Mouse (Mus musculus): ENCODE results near the gene Fstl4.

The Fstl4 gene

DNA sequence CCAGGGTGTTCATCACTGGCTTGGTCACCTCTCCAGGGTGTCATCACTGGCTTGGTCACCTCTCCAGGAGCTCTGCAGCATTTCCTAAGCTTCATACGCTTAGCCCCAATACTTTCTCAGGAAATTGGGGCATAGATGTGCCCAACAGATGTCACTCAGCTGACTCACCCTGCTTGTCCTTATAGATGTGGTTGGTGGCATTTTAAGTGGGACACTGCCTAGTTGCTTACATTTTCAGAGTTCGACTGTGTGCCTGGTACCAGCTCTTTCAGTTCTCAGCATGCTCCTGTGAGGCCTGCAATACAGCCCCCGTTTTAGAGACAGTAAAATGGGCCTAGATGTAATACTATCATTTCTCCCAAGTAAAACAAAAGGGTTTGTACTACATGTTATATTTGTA is 8.6 kb downstream of the Fstl4 start:
- DNase-seq = no peak

DNA sequence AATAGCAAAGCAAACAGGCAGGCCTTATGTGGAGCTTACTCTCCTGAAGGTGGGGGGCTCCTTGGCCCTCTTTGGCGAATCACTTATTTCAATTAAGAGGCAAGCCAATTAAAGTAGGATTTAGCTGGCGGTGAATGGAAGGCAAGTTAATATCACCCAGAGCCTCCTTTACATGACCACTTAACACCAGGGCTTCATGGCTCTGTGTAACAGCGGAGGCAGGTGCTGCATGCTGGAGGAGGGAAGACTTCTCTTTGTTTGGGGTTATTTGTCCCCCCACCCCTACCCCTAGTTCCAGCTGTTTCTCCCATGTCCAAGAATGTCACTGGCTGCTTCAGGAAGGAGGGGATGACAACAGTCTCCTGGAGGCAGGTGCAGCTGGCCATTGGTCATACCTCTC is 10.9 kb downstream of the Fstl4 start:
- DNase-seq = no peak

DNA sequence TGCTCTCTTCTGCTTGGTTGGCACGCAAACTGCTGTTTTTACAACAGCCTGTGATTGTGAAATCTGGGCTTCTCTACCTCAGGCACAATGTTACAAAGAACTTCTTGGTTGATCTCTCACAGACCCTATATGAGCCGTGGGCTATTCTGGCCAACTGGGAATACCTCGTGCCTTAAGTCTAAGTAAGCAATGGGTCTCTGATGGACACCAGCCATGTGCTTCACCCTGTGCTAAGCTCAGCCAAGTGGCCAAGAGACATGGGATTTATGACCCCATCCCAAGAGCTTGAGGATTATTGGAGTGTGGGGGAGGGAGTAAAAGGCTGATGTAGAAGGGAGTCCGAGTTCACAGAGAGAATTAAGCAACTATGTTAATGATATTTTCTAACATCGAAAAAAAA is 18.0 kb downstream of the Fstl4 start:
- DNase-seq = no peak

DNA sequence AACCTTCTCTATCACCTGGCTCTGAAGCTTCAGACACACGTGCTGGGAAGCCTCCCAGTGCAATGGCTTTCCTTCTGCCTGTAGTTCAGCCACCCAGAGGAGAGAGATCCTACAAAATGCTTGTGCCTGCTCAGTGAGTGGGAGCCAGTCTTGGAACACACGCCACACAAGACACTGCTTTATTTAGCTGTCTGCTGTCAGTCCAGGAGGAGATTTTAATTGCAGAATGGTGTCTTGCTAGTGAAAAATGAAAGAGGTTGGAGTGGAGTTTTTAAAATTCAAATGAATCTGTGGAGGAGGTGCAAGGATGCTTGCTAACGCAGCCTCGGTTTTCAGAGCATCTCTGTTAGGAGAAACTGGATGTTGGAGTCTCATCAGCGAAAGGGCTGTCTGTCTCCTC is 29.9 kb downstream of the Fstl4 start:
- DNase-seq = no peak

DNA sequence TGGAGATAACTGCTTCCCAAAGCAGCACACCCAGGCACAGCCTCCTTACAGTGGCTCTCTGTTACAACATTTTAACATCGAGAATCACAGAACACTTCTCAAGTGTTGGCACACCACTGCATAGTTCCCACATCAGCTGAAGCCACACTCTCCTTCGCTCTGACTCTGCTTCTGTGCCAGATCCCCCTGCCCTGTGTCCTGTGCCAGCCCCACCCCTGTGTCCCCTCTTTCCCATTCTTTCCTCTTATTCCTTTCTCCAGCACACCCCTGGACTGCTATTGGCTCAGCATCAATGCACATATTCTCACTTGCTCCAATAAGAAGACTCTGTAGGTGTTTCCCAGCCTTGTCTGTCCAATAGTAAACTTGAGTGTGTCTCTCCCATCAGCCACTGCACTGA is 45.1 kb downstream of the Fstl4 start:
- DNase-seq = no peak

DNA sequence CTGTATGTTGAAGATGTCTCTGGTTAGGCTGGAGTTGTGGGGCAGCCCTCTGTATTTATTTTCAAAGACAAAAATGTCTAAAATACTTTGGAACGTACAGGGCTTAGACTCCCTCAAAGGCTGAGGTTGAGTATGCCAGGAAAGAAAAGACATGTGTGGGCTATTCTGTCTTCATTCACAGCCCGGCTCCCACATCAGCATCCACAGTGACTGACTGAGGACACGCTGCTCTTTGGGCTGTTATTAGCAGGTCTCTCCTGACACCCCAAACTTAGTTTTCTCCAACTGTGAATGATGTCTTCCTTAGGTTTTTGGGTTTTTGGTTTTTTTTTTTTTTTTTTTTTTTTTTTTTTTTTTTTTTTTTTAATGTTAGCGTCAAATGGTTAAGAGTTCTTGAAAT is 51.6 kb downstream of the Fstl4 start:
- no peak for DNase-seq

DNA sequence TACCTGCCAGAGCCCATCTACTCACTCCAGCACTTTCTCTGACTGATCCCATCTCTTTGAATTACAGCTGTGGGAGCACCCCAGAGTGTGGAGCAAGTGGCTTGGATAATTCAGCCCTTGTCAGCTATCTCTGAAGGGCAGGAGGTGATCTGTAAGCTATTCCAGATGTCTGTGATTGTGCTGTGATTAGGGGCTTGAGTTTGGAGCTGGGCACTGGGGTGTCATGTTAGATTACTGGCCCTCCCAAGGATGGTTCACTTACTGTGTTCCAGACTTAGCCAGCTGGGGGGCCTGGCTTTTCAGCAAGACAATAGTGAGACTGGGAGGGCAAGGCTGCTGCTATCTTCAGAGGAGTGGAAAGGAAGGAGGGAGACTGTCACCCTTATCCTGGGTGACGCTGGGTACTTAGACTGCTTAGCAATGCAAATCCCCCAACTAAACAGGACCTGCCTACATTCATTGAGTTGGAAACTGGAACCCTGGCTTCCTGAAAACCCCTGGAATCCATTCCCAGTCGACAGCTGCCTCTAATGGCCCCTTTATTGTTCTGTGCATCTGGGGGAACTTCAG is 56.0 kb downstream of the Fstl4 start:
- DNase-seq = no peak

DNA sequence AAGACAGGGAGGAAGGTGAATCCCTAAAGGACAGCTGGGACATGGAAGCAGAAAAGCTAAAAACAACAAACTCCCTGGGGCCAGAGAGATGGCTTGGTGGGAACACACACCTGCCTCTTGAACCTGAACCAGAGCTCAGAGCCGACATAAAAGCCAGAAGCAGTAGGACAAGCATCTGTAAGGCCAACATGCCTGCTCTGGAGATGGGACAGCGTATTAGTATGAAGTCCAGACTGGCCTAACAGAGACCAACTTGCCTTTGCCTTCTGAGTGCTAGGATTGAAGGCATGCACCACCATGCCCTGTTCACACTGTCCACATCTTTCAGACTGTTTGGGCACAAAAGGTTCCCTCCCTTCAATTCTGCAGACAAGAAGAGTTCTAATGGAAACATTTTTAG is 62.2 kb downstream of the Fstl4 start:
- DNase-seq = no peak

DNA sequence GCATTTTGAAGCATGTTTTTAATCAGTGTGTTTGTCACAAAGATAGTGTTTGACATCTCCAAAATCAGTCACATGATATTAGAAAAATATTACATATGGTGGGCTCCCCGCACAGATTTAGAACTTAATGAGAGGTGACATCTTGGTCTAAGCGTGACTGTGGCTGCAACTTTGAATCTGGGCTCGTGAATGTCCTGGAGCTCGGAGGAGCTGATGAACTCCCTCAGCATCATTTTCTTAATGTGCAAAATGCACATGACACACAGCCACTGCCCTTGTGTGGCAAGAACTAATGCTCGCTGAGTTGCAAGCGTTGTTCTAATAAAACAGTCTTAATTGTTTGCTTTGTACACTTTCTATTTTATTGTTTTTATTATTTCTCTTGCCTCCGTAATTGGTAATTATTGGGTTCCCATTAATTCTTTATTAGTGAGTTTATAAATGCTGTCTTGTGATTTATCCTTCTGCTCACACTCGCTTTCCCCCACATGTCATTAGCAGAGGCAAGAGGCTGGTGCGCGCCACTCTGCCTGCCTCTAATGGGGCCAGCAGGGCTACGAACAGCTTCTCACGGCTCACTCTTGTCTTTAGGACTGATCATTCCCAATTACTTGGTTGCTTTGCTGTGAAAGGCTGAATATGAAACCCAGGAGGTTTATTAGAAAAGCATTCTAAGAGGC is 67.3 kb downstream of the Fstl4 start:
- DNase-seq = no peak

DNA sequence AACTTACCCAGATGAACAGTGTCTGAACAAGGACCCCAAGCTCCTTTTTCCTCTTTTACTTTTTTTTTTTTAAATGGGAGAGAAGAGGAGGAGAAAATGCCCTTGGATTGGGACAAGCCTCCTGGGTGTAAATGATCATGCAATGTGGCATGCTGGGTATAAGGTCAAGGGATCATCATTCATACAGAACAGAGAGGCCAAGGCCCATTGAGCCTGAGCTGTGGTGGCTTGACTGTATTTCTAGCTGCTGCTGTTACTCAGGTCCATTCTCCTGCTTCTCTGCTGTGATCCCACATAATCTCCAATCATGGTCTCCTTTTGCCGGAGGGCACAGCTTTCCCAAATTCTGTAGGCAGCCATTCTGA is 67.9 kb downstream of the Fstl4 start:
- no peak for DNase-seq

DNA sequence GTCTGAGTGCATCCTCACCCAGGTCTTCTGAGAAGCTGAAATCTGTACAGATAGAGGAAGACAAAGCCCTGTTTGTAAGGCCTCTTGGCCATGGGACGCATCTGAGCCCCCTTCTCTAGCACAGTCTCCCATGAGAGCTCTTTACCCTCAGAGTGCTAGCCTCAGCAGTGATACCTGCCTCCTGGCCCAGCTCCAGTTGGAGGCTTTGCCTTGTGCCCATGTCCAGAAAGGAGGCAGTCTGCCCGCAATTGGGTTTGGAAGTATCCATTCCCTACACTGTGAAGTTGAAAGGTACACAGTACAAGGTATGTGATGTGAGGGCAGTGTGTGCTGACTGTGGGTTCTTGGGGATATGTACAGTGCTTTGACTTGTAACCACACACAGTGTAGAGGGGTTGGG is 84.3 kb downstream of the Fstl4 start:
- DNase-seq = peak; percentile 63 to 73

DNA sequence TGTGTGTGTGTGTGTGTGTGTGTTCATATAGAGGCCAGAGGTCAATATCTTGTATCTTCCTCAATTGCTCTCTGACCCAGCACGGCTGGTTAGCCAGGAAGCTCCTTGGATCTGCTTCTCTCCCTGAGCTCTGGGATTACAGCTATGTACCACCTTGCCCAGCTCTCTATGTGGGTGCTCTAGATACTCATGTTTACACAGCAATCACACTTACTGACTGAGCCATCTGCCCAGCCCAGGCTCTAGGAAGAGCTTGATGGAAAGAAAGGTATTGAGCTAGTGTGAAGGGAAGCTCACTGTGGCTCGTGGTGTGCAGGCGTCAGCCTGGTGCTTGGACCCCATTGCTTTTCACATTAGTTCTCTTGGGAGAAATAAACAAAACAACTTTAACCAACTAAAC is 85.6 kb downstream of the Fstl4 start:
- no peak for DNase-seq

DNA sequence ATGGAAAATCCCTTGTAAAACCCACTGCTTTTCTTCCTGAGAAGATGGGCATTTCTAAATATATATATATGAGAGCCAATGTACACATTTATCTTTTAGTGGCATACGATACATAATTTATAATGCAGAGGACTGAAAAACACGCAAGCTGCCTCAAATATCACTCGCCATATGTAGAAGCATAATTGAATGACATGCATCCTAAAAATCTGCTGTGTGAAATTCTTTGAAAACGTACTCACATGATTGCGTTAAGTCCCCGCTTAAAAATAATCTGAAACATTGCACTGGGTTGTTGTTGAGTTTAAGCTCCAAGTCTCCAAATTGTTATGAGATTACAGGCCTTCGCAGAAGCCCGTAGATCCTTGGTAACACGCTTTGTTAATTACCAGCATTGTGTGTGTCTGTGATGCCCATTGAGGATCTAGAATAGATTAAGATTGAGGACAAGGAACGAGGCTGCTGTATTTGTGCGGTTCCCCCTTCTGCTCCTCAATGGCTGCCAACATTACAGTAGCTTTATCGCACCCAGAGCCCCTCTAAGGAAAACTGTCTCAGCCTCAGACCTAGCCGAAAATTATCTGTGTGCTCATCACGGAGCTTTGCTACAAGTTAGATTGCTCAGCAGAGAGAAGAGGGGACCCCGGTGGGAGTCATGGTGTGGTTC is 108.5 kb downstream of the Fstl4 start:
- no peak for DNase-seq

DNA sequence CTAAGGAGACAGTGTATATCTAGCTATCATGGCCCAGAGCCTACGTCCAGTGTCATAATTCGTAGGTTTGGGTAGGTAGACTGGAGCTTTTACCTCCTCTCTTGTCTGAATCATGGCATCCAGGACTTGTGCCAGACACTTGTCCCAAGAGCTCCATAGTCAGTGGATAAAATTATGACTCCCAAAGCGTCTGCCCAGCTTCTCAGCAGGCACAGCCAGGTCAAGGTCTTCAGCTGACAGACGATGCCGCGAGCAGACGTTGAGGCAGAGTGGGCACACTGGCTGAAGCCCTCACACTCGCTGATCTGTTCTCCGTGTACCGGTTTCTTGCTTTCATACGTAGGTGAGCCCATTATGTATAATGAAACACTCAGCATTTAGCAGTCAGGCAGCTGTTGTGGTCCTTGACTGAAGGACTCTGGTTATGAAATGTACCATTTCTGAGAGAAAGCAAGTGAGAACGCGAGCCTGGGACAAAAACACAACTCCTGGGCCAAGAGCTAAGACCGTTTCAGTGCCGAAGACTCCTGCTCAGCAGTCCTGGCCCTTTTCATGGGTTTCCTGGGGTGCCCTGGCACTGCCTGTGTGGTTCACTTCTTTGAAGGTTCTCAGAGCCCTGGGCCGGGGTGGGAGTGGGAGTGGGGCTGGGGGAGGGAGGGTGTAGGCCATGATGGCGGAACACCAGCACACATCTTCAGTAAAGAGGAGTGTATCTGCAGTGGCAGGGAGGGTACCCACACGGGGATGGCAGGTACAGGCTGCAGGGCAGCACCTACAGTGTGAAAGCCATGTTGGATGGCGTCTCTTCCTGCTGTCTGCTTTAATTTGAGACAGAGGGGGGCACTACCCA is 111.7 kb downstream of the Fstl4 start:
- peak; percentile 60 to 64 for DNase-seq

DNA sequence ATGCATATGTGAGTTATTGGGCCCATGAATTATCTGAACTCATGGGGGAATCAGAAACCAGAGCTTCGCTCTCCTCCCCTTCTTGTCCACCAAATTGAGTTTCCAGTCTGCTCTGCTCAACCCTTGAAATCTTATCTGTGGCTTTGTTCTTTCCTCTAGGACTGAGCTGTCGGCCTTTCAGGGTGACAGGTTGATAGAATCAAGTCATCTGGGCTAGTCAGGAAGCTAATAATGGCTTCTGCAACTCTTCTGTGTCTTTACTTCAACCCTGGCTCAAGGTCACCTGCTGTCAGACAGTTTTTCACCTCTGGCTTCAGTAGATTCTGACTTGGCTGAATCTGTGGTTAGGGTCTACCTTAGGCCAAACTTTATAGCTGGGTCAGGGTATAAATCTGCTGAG is 113.2 kb downstream of the Fstl4 start:
- no peak for DNase-seq

DNA sequence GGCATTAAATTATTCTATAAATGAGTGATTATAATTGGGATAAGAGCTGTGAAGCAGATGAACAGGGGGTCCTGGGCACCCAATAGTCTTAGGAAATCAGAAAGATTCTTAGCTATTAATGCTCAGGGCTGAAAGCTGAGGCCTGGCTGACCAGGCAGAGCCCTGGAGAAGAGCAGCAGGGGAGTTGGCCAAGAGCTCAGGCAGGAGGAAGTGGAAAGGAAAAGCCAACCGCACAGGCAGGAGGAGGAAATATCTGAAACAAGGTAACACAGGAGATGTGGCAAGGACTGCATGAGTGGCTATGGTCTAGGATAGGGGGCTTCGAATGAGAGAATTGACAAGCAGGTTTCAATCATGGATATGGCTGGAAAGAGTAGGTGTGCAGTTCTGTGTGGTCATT is 115.5 kb downstream of the Fstl4 start:
- DNase-seq = peak; percentile 62 to 73

DNA sequence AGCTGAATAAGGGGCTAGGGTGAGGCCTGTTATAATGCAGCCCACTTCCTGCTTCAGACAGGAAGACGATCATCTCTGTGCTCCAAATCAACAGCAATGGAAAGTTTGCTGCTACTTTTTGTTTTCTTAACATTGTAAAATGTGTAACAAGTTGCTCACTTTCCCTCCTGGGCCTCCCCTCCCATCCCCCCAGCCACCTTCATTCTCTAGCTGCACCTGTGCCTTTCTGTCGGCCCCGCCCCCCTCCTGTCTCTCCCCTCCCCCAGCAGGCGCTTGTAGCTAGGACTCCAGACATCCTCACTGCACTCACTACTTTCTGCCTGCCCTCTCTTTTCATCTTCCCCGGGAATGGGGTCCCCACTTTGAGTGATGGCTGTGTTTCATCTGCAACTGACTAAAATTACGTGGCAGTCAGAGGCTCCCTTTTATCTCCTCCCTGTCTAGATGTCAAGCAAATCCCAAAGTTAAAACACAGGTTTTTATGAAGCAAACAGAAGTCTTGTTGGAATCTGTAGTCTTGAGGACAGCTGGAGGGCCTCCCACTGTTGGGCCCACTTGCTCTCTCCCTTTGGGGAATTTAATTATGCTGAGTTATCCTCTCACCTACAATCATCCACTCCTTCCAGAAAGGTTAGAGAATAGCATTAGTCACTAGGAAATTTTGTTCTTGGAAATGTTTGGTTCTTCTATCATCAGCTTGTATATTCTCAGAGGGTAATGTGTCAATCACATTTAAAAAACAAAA is 122.3 kb downstream of the Fstl4 start:
- DNase-seq = no peak

DNA sequence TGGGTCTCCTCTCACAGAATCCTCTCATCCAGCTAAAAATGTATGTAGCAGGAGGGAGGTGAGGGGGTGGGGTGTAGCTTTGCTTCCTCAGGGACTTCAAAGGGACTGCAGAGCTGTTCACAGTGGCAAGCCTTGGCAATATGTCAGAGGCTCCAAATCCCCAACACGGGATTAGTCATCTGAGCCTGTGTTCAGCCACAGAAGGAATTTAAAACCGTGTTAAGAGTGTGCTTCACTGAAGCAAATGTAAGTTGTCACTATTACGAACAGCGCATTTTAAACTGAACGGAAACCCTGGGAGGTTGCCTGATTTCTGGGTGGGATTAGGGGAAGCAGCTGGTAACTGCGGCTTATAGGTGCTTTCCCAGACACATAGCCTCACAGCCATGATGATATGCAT is 123.7 kb downstream of the Fstl4 start:
- DNase-seq = peak in 1 of 2 experiments; percentile 51

DNA sequence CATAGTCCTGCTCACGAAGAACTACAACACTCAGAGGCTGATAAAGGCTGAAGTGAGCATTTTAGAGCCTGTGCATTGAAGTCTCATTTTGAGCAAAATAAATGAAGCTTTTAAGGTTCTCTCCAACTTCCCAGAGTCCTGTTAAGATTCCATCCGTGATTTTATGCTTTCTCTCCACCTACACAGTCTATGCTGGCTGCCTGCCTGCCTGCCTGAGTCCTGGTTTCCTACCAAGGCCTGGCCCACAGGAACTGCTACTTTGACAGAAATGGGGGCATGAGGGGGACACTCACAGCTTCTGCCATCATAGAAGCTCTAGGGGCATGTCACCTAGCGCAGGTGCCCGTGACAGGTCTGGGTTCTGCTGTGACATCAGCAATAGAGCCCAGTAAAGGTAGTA is 125.1 kb downstream of the Fstl4 start:
- peak in 1 of 2 experiments; percentile 25 for DNase-seq

DNA sequence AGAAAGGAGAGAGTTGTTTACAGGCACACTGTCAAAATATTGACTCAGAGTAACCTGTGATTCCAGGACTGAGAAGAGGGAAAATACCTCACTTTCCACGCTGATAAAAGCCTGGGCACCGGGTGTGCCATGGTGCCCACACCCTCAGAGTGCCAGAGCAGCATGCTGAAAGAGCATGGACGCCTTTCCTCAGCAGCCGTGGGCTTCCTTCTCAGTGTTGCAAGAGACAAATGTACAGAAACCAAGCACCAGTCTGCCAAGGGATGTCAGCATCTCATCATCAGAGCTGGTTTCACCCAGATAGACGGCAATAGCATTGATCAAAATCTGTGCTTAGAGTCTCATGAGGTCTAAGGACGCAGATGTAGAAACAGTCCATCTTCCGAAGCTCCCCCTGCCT is 125.7 kb downstream of the Fstl4 start:
- DNase-seq = no peak

DNA sequence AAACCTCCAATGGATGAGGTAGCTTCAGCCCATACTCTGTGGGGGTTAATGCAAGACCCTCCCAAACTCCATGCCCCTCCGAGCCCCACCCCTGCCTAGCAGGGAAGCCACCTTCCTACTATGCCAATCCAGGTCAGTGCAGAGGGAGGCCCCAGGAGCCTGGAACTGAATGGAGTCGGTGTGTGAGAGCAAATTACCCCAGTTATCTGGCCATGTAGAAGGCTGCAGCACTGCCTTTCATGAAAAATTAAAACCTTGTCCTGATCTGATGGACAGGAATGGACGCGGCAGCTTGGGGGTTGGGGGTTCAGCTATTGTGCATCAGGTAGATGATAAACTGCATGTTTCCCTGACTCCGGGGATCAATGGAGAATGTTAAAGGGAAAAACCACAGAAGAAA is 139.7 kb downstream of the Fstl4 start:
- DNase-seq = no peak

DNA sequence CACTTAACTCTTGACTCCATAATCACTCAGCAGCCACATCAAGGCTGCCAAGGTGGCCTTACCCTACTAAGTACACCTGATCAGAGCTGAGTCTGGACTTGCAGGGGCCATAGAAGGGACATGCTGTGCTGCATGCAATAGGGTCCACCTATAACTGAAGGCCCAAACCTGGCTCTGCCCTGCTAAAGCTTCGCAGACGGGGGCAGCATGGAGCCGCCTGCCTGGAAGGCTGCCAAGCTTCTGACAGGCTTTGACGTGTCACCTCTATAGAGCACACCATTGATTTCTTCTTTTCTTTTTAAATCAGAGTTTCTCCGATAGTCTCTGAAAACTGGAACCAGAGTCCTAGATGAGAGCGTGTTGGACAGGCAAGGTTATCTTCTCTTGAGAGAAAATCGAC is 146.4 kb downstream of the Fstl4 start:
- peak in 1 of 2 experiments; percentile 50 for DNase-seq

DNA sequence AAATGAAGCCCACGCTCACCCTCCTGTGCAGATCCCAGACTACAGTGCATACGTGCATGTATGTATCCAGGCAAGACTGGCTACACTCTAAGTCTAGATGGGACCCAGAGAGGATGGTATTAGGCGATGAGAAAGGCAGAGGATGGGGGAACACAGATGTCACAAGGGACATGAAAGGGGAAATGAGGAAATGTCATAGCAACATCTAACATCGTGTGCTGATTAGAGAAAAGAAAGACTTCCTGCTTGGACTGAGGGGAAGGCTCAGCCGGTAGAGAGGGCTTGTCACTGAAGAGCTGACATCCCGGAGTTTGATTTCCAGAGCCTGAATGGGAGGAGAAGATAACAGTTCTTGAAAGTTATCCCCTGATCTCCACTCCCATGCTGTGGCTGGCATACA is 150.0 kb downstream of the Fstl4 start:
- DNase-seq = no peak

Data from cerebellum, postnatal 25 days (tissue).